Mouse (Mus musculus): ENCODE data around the gene Itpr2.

- TF ChIP-seq CTCF (IDR thresholded peaks at IDR 0.05; ENCODE audit: low read depth, low read length) (no peak), POLR2A (IDR thresholded peaks at IDR 0.05; ENCODE audit: borderline replicate concordance, low read depth, low read length) (no peak)
Measured at GRCm38 (mm10) chr6:146460936-146461335, 41.1 kb downstream of the Itpr2 start.
